Mouse (Mus musculus): ENCODE data around the gene Uap1l1. TPM values are rescaled to one million over a fixed set of nuclear protein-coding genes. Genes with fewer than 3 reads are reported as not detected.
A peak's percentile ranks its signal among the peaks of the same experiment; 100 is the strongest.

Gene Uap1l1
- total RNA-seq, 2 experiments from 2014 or later, result 0.51 to 13.3 TPM

DNA sequence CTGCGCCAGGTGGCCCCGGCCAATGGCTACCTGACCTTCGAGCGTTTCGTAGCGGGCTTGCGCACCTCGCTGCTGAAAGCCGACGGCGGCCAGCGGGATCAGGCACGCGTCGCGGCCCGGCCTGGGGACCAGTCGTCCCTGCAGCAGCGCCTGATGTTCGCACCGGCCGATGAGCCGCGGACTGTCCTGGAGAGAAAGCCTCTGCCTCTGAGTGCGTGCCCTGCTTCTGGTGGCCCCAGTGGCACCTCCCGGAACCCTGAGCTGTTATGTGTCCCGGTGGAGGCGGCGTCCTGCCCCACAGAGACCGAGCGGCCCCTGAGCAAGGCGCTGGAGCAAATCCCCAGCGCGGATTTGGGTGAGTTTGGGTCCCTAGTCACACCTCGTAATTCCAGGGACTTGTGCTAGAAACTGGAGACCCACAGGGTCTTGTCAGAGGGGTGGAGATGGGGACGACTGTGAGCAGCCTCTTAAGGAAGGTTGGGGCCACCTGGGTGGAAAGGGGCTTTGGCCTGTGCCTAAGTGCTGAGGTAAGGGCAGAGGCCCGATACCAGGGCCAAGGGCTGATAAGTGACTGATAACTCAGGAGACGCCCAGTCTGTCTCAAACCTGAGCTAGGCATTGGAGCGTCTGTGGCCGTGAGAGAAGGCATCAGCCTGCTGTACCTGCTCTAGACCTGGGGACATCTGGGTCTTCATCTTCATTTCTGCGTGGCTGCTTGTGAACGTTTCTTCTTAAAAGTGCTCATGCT, 7.3 kb upstream of the Uap1l1 start:
- ATAC-seq (replicated peaks; ENCODE audit: low FRiP score, poor library complexity, severe bottlenecking), result no peak

DNA sequence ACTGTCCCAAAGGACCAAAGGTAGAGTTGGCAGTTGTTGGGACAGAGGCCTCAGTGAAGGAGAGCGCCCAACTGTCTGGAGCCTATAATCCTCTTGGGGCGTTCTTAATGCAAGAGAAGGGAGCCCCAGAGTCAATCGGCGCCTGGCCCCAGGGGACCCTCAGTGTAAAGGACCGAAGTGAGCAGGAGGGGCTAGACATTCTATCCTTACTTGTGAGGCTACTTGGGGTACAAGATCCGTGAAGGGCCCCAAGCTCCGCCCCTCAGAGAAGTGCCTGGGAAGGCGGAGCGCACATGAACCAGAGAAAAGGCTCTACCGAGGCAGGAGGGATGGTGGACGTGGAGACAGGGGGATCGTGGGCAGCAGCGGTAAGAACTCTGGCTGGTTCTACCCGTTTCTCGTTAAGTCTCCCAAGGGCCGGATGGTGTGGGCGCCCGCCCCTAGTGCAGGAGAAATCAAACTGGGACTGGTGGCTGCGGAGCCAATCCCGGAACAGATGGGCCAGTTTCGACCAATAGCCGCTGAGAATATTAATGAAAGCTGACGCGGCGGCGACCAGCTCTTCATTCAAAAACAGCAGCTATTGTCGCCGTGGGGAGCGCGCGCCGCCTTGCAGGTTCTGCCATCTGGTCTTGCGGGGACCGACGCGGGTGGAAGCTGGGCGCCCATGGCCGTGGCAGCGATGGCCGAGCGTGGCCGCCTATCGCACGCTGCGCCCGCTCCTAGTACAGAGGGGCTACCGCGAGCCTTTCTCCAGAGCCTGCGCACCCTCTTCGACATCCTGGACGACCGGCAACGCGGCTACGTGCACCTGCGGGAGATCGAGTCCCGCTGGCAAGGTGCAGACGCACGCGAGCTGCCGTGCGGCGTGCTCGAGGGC, 6.5 kb upstream of the Uap1l1 start, which contains the start of gene Sapcd2:
Gene Sapcd2, plus strand, starts transcription at position 558 of the 880 bp plus-strand sequence.
- peak; percentile 89 for ATAC-seq (replicated peaks; ENCODE audit: low FRiP score, poor library complexity, severe bottlenecking)

- ATAC-seq (replicated peaks; ENCODE audit: low FRiP score, poor library complexity, severe bottlenecking), result no peak
Measured at GRCm38 (mm10) chr2:25369996-25370395, 4.5 kb upstream of the Uap1l1 start.

DNA sequence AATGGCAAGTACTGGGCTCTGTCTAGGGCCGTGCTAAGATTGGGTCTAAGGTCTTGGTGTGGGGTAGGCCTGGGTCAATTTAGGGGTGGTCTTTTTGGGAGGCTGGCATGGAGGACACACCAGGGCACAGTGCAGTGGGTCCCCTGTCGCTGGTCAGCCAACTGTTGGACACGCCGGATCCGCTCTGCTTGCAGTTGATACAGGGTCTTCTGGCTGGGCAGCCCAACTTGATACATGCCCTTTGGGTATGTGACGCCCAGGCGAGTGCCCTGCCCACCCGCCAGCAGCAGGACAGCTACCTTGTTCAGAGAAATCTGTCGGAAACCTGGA, 756 bp downstream of the Uap1l1 start:
- no peak for ATAC-seq (replicated peaks; ENCODE audit: low FRiP score, poor library complexity, severe bottlenecking)

- ATAC-seq (replicated peaks; ENCODE audit: low FRiP score, poor library complexity, severe bottlenecking), result no peak
Measured at GRCm38 (mm10) chr2:25364313-25364712, 1.2 kb downstream of the Uap1l1 start.

GRCm38 (mm10) chr2:25363478-25364178, 1.9 kb downstream of the Uap1l1 start:
- ATAC-seq (replicated peaks; ENCODE audit: low FRiP score, poor library complexity, severe bottlenecking), result no peak

DNA sequence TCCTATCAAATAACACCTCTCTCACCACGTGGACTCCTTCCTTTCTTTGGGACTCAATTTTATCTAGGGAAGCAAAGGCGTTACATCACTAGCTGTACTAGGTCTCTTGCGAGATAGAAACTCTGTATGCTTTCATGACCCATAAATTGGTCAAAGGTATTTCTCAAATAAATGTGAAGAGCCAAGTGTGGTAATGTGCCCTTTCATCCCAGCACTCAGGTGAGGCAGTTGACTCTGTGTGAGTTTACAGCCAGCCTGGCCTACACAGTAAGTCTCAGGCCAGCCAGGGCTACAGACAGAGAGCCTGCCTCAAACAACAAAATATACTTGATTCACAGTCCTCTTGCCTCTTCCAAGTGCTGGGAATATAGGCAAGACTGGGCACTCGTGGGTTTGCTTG, 5.6 kb downstream of the Uap1l1 start:
- no peak for ATAC-seq (replicated peaks; ENCODE audit: low FRiP score, poor library complexity, severe bottlenecking)

GRCm38 (mm10) chr2:25356208-25357079, 9.0 kb downstream of the Uap1l1 start, which contains the start of gene Dpp7:
TSS of gene Dpp7 (minus strand) at chr2:25356359.
- ATAC-seq (replicated peaks; ENCODE audit: low FRiP score, poor library complexity, severe bottlenecking), result peak; percentile 84

DNA sequence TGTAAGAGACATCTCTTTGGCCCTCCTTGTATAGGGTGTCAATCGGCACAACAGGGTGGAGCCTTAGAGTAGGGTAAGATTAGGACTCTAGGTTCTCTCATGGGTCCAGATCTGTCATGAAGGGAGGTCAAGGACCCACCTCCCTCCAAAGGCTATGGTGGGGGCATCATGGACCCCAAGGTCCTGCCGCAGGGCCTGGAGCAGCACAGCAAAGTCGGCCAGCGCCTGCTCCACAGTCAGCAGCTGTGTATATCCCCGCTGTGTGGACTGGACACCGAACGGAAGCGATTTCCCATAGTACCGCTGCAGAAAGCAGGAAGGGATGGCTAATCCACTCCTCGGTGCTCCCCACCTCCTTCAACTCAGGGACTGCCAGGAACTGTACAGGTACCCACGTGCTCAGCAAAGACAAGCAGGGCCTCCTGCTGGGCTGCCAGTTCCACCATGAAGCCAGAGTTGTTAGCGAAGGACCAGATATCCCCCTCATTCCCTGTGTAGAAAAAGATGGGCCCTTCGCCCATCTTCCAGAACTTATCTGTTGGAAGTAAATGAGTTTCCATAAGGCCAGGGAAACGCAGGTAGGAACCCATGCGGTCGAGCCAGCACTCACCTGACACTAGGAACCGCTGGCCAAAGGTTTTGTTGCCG, 9.9 kb downstream of the Uap1l1 start:
- no peak for ATAC-seq (replicated peaks; ENCODE audit: low FRiP score, poor library complexity, severe bottlenecking)

- no peak for ATAC-seq (replicated peaks; ENCODE audit: low FRiP score, poor library complexity, severe bottlenecking)
Measured at GRCm38 (mm10) chr2:25354211-25354610, 11.3 kb downstream of the Uap1l1 start.

DNA sequence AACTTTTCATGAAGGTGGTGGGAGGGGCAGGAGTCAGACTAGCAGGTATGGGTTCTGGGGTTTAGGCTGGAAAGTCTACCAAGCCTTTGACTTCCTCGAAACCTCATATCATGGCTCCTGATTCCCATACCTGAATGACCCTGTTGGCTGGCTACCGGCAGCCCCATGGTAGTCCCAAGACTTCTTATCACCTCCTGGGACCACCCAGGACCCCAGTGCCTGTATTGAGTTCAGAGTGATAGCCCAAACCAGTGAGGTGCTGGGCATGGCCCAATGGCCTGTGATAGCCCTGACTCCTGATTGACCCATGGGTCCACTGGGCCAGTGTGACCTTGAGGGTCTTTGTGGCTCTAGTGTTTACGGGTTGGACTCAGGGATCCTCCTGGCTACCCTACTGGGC, 14.8 kb downstream of the Uap1l1 start:
- ATAC-seq (replicated peaks; ENCODE audit: low FRiP score, poor library complexity, severe bottlenecking), result no peak

- ATAC-seq (replicated peaks; ENCODE audit: low FRiP score, poor library complexity, severe bottlenecking), result no peak
Measured at GRCm38 (mm10) chr2:25349499-25349898, 16.0 kb downstream of the Uap1l1 start.

DNA sequence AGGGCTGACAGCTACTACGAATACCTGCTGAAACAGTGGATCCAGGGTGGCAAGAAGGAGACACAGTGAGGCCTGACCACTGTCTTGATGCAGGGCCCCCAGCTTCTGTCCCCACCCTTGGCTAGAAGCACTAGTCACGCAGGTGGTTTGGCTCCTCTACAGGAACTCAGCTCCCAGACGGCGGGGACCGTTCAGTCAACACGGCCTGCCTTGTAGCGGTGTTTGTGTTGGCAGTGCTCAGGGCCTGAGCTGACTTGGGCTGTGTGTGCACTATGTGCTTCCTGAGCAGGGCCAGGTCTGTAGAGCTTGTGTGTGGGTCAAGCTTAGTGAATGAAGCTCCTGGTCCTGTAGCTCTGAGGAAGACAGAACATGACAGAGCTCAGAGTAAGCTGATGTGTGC, 17.3 kb downstream of the Uap1l1 start:
- ATAC-seq (replicated peaks; ENCODE audit: low FRiP score, poor library complexity, severe bottlenecking), result no peak

DNA sequence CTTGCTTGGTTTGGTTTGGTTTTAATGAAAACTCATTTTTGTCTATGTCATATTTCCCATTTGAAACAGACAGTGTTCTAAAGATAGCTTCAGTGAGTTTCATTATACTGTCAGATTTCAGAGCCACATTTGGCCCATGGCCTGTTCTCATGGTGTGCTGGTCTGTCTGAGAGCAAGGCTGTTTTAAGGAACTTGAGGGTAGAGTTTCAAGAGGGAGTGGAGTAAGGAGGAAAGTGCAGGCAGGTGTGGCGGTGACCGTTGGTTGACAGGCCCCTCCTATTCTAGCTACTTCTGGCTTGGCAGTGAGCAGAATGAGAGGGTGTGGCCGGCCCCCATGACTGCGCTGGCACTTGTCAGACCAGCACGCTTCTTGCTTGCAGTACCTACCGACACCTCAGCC, 27.2 kb downstream of the Uap1l1 start:
- no peak for ATAC-seq (replicated peaks; ENCODE audit: low FRiP score, poor library complexity, severe bottlenecking)

- no peak for ATAC-seq (replicated peaks; ENCODE audit: low FRiP score, poor library complexity, severe bottlenecking)
Measured at GRCm38 (mm10) chr2:25333569-25333968, 31.9 kb downstream of the Uap1l1 start.

GRCm38 (mm10) chr2:25332286-25333160, 33.0 kb downstream of the Uap1l1 start, which contains the start of gene Man1b1:
TSS of gene Man1b1 (plus strand) at chr2:25332338.
- ATAC-seq (replicated peaks; ENCODE audit: low FRiP score, poor library complexity, severe bottlenecking), result peak; percentile 96

GRCm38 (mm10) chr2:25331470-25331869, 34.0 kb downstream of the Uap1l1 start:
- no peak for ATAC-seq (replicated peaks; ENCODE audit: low FRiP score, poor library complexity, severe bottlenecking)

- no peak for ATAC-seq (replicated peaks; ENCODE audit: low FRiP score, poor library complexity, severe bottlenecking)
Measured at GRCm38 (mm10) chr2:25328440-25328839, 37.0 kb downstream of the Uap1l1 start.
